Mouse (Mus musculus): Measurements from ENCODE around the gene Osbpl6. TPM values are rescaled to one million over a fixed set of nuclear protein-coding genes. Genes with fewer than 3 reads are reported as not detected.
A peak's percentile ranks its signal among the peaks of the same experiment; 100 is the strongest.

Osbpl6 gene
- polyA plus RNA-seq, 1 experiment from 2014 or later, result 5.9 TPM

DNA sequence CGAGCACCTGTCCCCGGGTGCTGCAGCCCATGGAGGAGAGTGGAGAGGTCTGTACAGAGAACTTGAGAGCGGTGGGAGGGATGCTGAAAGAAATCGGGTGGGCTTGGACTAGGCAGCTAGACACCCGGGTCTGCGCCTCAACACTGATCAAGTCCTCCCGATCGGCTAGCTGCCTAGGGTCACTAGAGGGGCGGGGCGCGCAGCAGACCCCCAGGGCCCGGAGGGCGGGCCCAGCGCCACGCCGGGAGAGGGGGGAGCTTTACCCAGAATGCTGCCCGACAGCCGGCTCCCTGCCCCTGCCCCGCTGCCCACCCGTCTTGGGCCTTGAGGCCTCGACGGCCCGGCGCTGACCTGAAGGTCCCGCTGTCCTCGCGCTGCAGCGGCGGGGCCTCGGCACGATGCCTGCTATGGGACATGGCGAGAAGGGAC lies 241.1 kb downstream of the Osbpl6 start:
- peak overlapping the region; percentile 85 for H3K27ac ChIP-seq (ENCODE audit: low read depth, low read length)
- 0 out of 2 replicates have a peak, but pooled peaks cover 2% of the 10 kb centered on the region for H3K36me3 ChIP-seq (ENCODE audit: control insufficient read depth, insufficient read depth, low read length)
- no peaks in the 10 kb centered on the region for H3K9me3 ChIP-seq (replicated peaks; ENCODE audit: control insufficient read depth, low read length)
- H3K9ac ChIP-seq (ENCODE audit: low read depth, low read length), result peak overlapping the region; percentile 80
- peaks cover 12% of the 10 kb centered on the region for H3K4me1 ChIP-seq (ENCODE audit: control insufficient read depth, insufficient read depth, low read length)
- under 1% methylated on average over 25 of the region's 32 CpGs for WGBS (ENCODE audit: insufficient replicate concordance)
- peak overlapping the region; percentile 78 for H3K4me2 ChIP-seq
- peak overlapping the region; percentile 64 for H3K4me3 ChIP-seq (ENCODE audit: low read depth, low read length)
- no peaks in the 10 kb centered on the region for H3K27me3 ChIP-seq (ENCODE audit: control insufficient read depth, insufficient read depth, low read length)
- ATAC-seq (replicated peaks; ENCODE audit: insufficient number of reproducible peaks, low FRiP score, low TSS enrichment), result peak; percentile 28

GRCm38 (mm10) chr2:76647883-76648570 lies 241.7 kb downstream of the Osbpl6 start, which contains the start of the genes Prkra and Pjvk:
Gene Prkra (minus strand): TSS chr2:76648015.
Gene Pjvk (plus strand): TSS chr2:76648476.
- peak within 1 kb of the TSS; percentile 64 for H3K4me3 ChIP-seq (ENCODE audit: low read depth, low read length)
- peaks cover 12% of the 10 kb centered on the region for H3K4me1 ChIP-seq (ENCODE audit: control insufficient read depth, insufficient read depth, low read length)
- peak within 1 kb of the TSS; percentile 85 for H3K27ac ChIP-seq (ENCODE audit: low read depth, low read length)
- no peaks in the 10 kb centered on the region for H3K27me3 ChIP-seq (ENCODE audit: control insufficient read depth, insufficient read depth, low read length)
- no peaks in the 10 kb centered on the region for H3K9me3 ChIP-seq (replicated peaks; ENCODE audit: control insufficient read depth, low read length)
- peak within 1 kb of the TSS; percentile 78 for H3K4me2 ChIP-seq
- H3K36me3 ChIP-seq (ENCODE audit: control insufficient read depth, insufficient read depth, low read length), result no peaks in the 10 kb centered on the region
- 0% methylated on average over 37 of the region's 42 CpGs for WGBS (ENCODE audit: insufficient replicate concordance)
- peak; percentile 96 for ATAC-seq (replicated peaks; ENCODE audit: insufficient number of reproducible peaks, low FRiP score, low TSS enrichment)
- H3K9ac ChIP-seq (ENCODE audit: low read depth, low read length), result peak within 1 kb of the TSS; percentile 80

DNA sequence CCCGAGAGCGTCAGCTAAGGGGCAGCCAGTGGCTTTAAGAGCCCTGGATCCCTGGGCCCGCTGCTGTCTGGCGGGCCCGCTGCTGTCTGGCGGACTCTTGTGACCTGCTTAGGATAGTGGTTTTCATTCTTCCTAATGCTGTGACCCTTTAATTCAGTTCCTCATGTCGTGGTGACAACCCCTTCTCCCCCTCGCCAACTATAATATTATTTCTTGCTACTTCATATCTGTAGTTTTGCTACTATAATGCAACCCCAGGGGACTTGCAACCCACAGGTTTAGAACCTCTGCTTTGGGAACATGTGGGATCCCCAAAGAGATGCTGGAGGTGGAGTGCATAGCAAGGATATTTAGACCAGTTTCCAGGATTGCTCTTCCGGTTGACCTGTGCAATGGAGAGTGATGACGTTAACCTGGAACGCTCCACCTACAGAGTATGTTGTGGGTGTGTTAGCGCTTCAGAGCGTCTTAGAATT lies 242.4 kb downstream of the Osbpl6 start:
- 29% methylated on average over 13 of the region's 13 CpGs for WGBS (ENCODE audit: insufficient replicate concordance)
- peak; percentile 31 for ATAC-seq (replicated peaks; ENCODE audit: insufficient number of reproducible peaks, low FRiP score, low TSS enrichment)

More for the DNA sequence above, 242.4 kb downstream of the Osbpl6 start:
- peak overlapping the region; percentile 78 for H3K4me2 ChIP-seq
- no peaks in the 10 kb centered on the region for H3K9me3 ChIP-seq (replicated peaks; ENCODE audit: control insufficient read depth, low read length)
- peak overlapping the region; percentile 77 for H3K9ac ChIP-seq (ENCODE audit: low read depth, low read length)
- H3K27me3 ChIP-seq (ENCODE audit: control insufficient read depth, insufficient read depth, low read length), result no peaks in the 10 kb centered on the region
- H3K27ac ChIP-seq (ENCODE audit: low read depth, low read length), result peak overlapping the region; percentile 85
- no peaks in the 10 kb centered on the region for H3K36me3 ChIP-seq (ENCODE audit: control insufficient read depth, insufficient read depth, low read length)
- peak overlapping the region; percentile 64 for H3K4me3 ChIP-seq (ENCODE audit: low read depth, low read length)
- peaks cover 10% of the 10 kb centered on the region for H3K4me1 ChIP-seq (ENCODE audit: control insufficient read depth, insufficient read depth, low read length)

Small RNA genes within 50 kb of the gene (microRNA-seq; reads per million reads assigned to microRNA genes)
- gene Gm23164 (ENCODE audit: borderline number of aligned reads), result not detected

Other genes with a start within 250 kb of the Osbpl6 start
- gene Pde11a, start 67.7 kb upstream of the Osbpl6 start, polyA plus RNA-seq (2014; fragmentation: Nextera tagmentation; extraction: Ambion mirVana), result 0.11 and 0.13 TPM in 2 replicates
- gene Cyct, start 46.1 kb upstream of the Osbpl6 start, polyA plus RNA-seq (2014; fragmentation: Nextera tagmentation; extraction: Ambion mirVana), result 0.26 and 0.61 TPM in 2 replicates
- 11.0 and 11.4 TPM in 2 replicates for gene Rbm45, start 36.5 kb upstream of the Osbpl6 start, polyA plus RNA-seq (2014; fragmentation: Nextera tagmentation; extraction: Ambion mirVana)
- gene Prkra, start 241.5 kb downstream of the Osbpl6 start, polyA plus RNA-seq (2014; fragmentation: Nextera tagmentation; extraction: Ambion mirVana), result 41.1 and 42.0 TPM in 2 replicates
- gene Pjvk, start 242.0 kb downstream of the Osbpl6 start, polyA plus RNA-seq (2014; fragmentation: Nextera tagmentation; extraction: Ambion mirVana), result 0.19 TPM in 1 of 2 replicates, not detected in the other